15 mouse cellular contexts compared by ENCODE assay signal in genomic region chr2:60848478-60848877, GRCm38 (mm10).
"Had no signal": no experiment of that assay in that cellular context is flagged by ENCODE, and none has a peak within 500 bp of the region (broad histone marks: within the 10 kb centered on the region; RNA-seq: fewer than 3 reads in every experiment).

No protein-coding gene starts in this region.

- H3K27ac ChIP-seq: kidney, embryonic 15.5 days; limb, embryonic 15.5 days; liver, embryonic 13.5 days; midbrain, embryonic 12.5 days; neural tube, embryonic 15.5 days; stomach, postnatal 0 days had no signal

- H3K4me3 ChIP-seq: kidney, embryonic 15.5 days; limb, embryonic 15.5 days; liver, embryonic 13.5 days; midbrain, embryonic 12.5 days; myocyte; neural tube, embryonic 15.5 days had no signal

- H3K36me3 ChIP-seq: kidney, embryonic 15.5 days; limb, embryonic 15.5 days; liver, embryonic 13.5 days; midbrain, embryonic 12.5 days; neural tube, embryonic 15.5 days had no signal

- H3K27me3 ChIP-seq: kidney, embryonic 15.5 days; limb, embryonic 15.5 days; liver, embryonic 13.5 days; neural tube, embryonic 15.5 days had no signal

- DNase-seq: kidney, adult 2 months; kidney, postnatal 14 days; layer of hippocampus, postnatal 36 days; liver, embryonic 13.5 days; lung, adult 18-20 months; lung, postnatal 4 days; retina, postnatal 1 day; right cerebral cortex, postnatal 14 days; thymus, postnatal 4 days had no signal

- H3K9ac ChIP-seq: kidney, embryonic 15.5 days; limb, embryonic 15.5 days; liver, embryonic 13.5 days; midbrain, embryonic 12.5 days; neural tube, embryonic 15.5 days had no signal

- H3K9me3 ChIP-seq: kidney, embryonic 15.5 days; limb, embryonic 15.5 days; liver, embryonic 13.5 days; midbrain, embryonic 12.5 days; neural tube, embryonic 15.5 days had no signal
